Mouse (Mus musculus): ENCODE results near the gene Slc35f6.

The Slc35f6 gene

GRCm38 (mm10) chr5:30686781-30687180 is 39.0 kb downstream of the Slc35f6 start:
- in situ Hi-C loops (cut with MboI; ENCODE audit: low sequenced_read_pairs), result no loop called here

DNA sequence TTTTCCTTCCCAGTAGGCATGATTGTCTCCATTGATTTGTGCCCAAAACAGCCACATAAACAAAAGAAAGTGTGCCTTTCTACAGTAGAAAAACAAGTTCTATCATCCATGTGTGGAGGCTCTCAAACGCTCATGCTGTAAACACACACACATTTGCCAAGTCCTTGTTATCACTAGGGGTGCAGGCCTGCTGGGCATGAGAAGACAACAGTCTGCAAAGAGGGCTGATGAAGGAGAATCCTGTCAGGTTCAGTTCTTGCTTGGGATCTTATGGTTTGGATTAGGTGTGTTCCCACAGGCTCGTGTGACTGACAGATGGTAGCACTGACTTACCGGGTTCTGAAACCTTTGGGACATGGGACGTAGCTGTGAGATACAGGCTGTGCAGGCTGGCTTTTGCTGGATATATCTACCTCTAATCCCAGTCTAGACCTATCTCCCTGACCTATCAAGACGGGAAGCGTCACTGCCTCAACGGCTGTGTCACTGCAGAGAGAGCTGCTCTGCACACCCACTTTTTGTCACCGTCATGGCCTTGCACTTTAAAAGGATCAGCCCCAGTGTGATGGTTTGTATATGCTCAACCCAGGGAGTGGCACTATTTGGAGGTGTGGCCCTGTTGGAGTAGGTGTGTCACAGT is 52.7 kb downstream of the Slc35f6 start:
- in situ Hi-C loops (cut with MboI; ENCODE audit: low sequenced_read_pairs), result loop anchor here (10.0 kb wide), 1 partner anchor 74 kb away; no protein-coding TSS in a partner anchor

DNA sequence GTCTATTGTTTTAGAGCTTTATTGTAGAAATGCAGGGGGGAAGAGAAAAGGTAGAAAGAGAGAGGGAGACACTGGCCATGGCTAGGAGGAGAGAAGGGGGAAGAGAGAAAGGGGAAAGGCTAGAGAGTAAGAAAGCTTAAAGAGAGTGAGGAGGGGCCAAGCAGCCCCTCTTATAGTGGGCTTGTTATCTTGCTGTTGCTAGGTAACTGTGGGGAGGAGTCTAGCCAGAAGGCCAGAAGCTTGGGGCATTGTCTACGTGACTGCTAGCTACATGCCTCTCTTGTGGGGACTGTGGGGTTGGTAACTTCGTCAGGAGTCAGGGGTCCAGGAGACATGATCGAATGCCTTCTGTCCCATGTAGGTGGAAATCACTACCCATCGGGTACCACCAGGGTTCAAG is 53.6 kb downstream of the Slc35f6 start:
- in situ Hi-C loops (cut with MboI; ENCODE audit: low sequenced_read_pairs), result loop anchor here (10.0 kb wide), 1 partner anchor 73 kb away; no protein-coding TSS in a partner anchor

DNA sequence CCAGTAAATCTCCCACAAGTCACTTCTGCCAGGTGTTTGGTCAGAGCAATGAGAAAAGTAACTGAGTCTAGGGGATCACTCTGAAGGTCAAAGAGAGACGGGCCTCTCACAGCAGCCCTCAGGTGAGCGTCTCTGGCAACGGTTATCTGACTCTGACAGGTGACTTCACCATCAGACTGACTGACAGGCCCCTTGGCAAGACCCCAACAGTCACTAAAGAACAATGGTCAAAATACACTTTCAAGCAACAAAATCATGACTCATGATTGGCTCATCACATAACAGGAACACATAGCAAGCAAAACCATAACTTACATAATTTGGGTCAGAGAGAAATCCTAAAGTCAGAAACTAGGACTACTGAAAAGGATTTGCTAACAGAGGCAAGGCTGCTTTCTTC is 54.1 kb downstream of the Slc35f6 start:
- in situ Hi-C loops (cut with MboI; ENCODE audit: low sequenced_read_pairs), result loop anchor here (10.0 kb wide), 1 partner anchor 73 kb away; no protein-coding TSS in a partner anchor
